Mouse (Mus musculus) B cell, adult 2 months (primary cell): Measurements from ENCODE around the gene Med29.
"Not testable (repeated sequence)": the region's sequence is repeated elsewhere in the genome, so short reads cannot be mapped to it uniquely, and the experiment has no call there.

Experiments used
- DNase-seq, 2 experiments: peaks; one replicate each; pipeline ENCODE4 v3.0.0; 2022

Gene Med29

GRCm38 (mm10) chr7:28395425-28395824 is 2.9 kb upstream of the Med29 start:
- DNase-seq: no peak

GRCm38 (mm10) chr7:28393272-28393951 is 904 bp upstream of the Med29 start:
- DNase-seq: peak in 1 of 2 experiments; percentile 31

GRCm38 (mm10) chr7:28390331-28390730 is 2.2 kb downstream of the Med29 start:
- no peak for DNase-seq

- DNase-seq: not testable (repeated sequence)
Observed at GRCm38 (mm10) chr7:28387384-28387783, 5.1 kb downstream of the Med29 start.

GRCm38 (mm10) chr7:28386877-28387276 is 5.6 kb downstream of the Med29 start:
- DNase-seq: not testable (repeated sequence)

GRCm38 (mm10) chr7:28386462-28386861 is 6.0 kb downstream of the Med29 start:
- peak; percentile 93 to 94 for DNase-seq

GRCm38 (mm10) chr7:28386007-28386406 is 6.5 kb downstream of the Med29 start:
- DNase-seq: peak in 1 of 2 experiments; percentile 63

- DNase-seq: no peak
Observed at GRCm38 (mm10) chr7:28385196-28385595, 7.3 kb downstream of the Med29 start.

GRCm38 (mm10) chr7:28384162-28384561 is 8.3 kb downstream of the Med29 start:
- peak; percentile 54 to 59 for DNase-seq

GRCm38 (mm10) chr7:28383606-28384005 is 8.9 kb downstream of the Med29 start:
- DNase-seq: no peak

- DNase-seq: peak; percentile 86 to 89
Observed at GRCm38 (mm10) chr7:28382981-28383396, 9.5 kb downstream of the Med29 start.

GRCm38 (mm10) chr7:28382347-28382951 is 10.1 kb downstream of the Med29 start:
- peak in 1 of 2 experiments; percentile 84 for DNase-seq

GRCm38 (mm10) chr7:28381938-28382337 is 10.6 kb downstream of the Med29 start:
- DNase-seq: peak; percentile 94 to 96

- peak; percentile 93 to 95 for DNase-seq
Observed at GRCm38 (mm10) chr7:28381017-28381790, 11.3 kb downstream of the Med29 start.

GRCm38 (mm10) chr7:28380237-28381016 is 12.1 kb downstream of the Med29 start, which contains the start of gene Zfp36:
Gene Zfp36 (minus strand): TSS chr7:28380253.
- DNase-seq: peak; percentile 58 to 66

- peak; percentile 99 for DNase-seq
Observed at GRCm38 (mm10) chr7:28378769-28379651, 13.5 kb downstream of the Med29 start.

- peak; percentile 78 to 79 for DNase-seq
Observed at GRCm38 (mm10) chr7:28378066-28378690, 14.3 kb downstream of the Med29 start.

- DNase-seq: peak; percentile 58 to 67
Observed at GRCm38 (mm10) chr7:28377190-28378065, 15.1 kb downstream of the Med29 start.

- DNase-seq: peak; percentile 87 to 88
Observed at GRCm38 (mm10) chr7:28376011-28376771, 16.3 kb downstream of the Med29 start.
